Mouse (Mus musculus) kidney, postnatal 25 days (tissue): ENCODE measurements around the gene Hivep2.

Source experiments
- DNase-seq, 2 experiments: peaks; one replicate each; pipeline ENCODE4 v3.0.0; 2021; ENCODE audit warnings: mixed read lengths in 2 of 2

Hivep2 gene

DNA sequence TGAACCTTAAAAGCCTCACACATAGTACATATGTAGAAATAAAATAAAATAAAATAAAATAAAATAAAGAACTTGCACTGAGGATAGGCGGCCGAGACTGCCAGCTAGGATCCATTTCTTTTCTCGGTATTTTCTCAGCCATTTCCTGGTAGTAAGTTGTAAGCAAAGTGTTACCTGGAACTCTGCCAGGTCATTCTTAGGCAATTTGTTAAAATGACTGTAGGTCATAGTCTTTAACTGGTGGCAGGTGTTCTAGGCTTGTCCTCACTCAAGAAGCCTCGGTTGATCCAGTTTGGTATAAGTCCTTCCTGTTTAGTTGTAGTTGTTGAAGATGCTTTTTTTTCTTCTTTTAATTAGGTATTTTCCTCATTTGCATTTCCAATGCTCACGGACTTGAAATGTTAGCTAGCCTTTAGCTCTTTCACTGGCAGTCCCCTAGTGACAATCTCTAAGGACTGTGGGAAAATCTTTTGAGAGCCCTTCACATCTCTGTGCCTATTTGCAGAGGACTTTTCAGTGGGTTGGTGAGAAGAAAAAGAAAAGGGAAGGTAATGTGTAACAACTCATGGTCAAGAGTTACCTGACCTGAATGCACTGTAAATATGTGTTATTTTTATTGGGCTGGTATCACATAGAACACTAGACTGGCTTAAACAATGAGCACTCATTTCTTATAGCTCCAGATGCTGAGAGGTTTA is 203.1 kb downstream of the Hivep2 start:
- DNase-seq, result peak in 1 of 2 experiments; percentile 10

DNA sequence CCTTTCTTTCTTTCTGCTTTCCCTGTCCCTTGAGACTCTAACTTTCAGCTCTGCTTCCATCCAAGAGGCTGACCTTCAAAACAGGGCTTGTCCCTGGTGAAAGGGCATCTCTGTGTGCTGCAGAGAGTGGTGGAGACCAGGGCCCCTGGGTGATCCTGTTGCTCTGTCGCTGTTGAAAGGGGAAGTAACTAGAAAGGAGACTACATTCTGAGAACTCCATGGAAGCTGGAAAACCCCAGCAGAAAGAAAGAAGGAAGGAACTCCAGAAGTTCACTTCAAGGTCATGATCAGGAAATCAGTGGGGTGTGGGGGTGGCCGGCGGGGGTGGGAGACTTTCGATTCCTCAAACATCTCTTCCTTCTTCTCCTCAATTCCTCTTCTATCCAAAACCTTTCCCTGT is 208.2 kb downstream of the Hivep2 start:
- DNase-seq, result no peak

DNA sequence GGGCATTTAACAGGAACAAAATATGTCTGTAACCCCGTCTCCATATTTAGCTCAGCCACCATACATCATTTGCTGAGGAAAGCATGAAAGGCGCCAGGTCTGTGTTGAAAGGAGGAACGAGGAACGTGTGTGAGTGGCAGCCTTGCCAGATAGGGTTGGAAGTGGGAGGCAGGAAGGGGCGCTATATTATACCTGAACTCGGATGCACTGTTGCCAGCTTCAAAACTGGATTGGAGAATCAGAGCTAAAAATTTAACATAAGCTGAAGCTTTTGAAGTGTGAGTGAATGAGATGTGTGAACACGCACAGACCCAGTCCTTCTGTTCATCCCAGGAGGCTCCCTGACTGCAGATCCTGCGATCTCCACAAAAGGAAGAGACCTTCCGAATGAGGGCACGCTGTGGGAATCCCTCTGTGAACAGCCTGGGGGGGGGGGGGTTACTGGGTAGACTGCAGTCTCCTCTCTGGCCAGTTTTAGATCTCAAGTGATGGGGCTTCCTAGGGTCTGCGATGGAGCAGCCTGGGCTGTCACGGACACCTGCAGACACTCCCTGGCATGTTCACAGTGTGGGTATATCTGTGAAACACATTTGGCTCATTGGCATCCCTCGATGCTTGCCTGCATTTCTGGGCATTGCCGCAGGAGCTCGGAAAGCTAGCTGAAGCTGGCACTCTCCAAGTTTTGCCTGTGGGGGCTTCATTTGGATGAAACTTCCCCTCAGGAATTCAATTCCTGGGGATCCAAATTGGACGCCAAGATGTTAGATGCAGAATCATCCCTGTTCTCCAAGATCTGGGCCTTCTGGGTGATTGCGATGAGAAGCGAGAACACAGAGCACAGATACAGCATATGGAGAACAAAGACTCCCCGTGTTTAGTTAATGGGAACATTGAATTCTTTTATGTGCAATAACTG is 213.8 kb downstream of the Hivep2 start:
- DNase-seq, result no peak

- DNase-seq, result no peak
These were observed 220.6 kb downstream of the Hivep2 start for GRCm38 (mm10) chr10:14186352-14186976.

DNA sequence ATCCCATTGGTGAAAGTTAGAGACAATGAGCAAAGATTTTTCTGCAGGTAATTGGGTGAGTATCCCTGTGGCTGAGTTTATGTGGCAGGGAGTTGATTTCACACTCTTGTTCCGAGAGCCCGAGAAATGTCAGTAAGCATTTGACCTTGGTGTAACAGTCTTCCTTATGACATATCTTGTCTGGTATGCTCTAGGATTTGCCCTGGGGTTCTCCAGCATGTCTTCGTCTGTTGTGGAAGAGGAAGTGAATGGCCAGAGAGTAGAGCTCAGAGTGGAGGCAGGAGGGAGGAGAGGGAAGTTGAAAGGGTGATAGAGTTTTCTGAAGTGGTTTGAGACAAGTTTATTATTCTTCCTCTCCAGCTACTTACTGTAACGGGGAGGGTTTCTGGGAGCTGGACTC is 223.2 kb downstream of the Hivep2 start:
- no peak for DNase-seq

- DNase-seq, result no peak
These were observed 225.3 kb downstream of the Hivep2 start for GRCm38 (mm10) chr10:14191202-14191601.

DNA sequence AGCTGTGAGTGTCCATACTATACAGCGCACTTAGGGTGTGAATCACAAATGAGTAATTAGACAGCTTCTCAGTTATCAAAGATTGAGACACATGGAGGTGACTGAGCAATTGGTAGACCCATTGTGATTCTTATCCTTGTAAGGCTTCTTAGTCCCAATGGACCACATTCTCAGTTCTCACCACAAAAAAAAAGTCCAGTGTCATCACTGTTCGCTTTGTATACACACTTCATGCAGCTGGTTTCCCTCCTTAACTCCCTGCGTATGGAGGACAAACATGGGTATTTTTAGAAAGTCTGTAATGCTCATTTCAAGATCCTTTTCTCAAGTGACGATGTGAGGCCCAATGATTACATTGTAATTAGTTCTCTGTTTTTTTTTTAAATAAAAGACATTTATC is 226.3 kb downstream of the Hivep2 start:
- no peak for DNase-seq

DNA sequence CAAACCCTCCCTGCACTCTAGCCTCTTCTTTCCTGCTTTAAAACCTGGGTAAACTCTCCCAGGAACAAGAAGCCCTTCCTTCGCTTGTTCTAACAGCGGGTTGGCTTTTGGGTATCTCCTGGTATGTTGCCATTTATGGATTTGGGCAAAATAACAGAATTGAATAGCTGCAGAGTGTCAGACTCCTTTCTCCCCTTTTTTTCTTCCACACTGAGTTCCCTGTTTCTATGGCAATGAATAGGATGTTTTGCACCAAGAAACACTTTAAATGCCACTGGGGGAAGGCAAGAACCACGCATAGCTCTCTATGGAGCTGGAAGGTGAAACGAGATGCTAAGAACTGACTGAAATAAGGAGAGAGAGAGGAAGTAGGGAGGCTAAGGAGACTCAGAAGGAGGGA is 227.8 kb downstream of the Hivep2 start:
- DNase-seq, result no peak

GRCm38 (mm10) chr10:14195778-14196650 is 230.1 kb downstream of the Hivep2 start:
- peak; percentile 18 to 58 for DNase-seq

DNA sequence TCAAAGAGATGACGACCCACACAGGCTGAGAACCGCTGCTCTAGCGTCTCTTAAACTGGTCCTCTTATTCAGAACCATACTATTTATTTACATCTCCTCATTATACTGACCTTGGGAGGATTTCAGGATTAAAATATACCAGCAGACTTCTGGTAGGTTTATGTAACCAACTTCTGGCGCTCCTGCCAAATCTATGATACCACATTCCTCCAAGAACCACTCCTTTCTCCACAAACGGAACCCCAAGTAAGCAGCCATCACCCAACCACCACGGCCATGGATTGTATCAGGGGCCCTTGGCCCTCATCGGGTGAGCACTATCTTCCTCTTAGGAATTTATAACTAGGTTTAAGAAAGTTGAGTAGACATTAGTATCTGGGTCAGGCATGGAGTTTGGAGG is 230.9 kb downstream of the Hivep2 start:
- DNase-seq, result no peak

- DNase-seq, result no peak
These were observed 231.4 kb downstream of the Hivep2 start for GRCm38 (mm10) chr10:14197261-14197660.

GRCm38 (mm10) chr10:14199332-14199731 is 233.5 kb downstream of the Hivep2 start:
- no peak for DNase-seq

- DNase-seq, result peak; percentile 58 to 72
These were observed 234.4 kb downstream of the Hivep2 start for GRCm38 (mm10) chr10:14200310-14200709.
